Mouse (Mus musculus) heart, postnatal 0 days (tissue): ENCODE results near the gene Wnk2. TPM values are rescaled to one million over a fixed set of nuclear protein-coding genes. Genes with fewer than 3 reads are reported as not detected.

Experiments used
- ATAC-seq: fragments of 200-750 bp; cut with Nextera tagmentation; 2 replicates; pipeline ENCODE4 v1.8.0; 2017; ENCODE audit warnings: low read depth, moderate number of reproducible peaks, moderate library complexity; ENCODE audit not compliant: insufficient read depth
- DNase-seq: peaks from one replicate; pipeline ENCODE4 v3.0.0-alpha.2; 2016; ENCODE audit warnings: low spot score
- H3K27ac ChIP-seq: fragments of 300-500 bp; sonication (generic); 2 replicates; pipeline ENCODE4 v1.5.1; 2014; ENCODE audit warnings: low read depth, mild to moderate bottlenecking
- H3K27me3 ChIP-seq: fragments of 300-500 bp; sonication (generic); 2 replicates; pipeline ENCODE4 v1.6.1; 2014; ENCODE audit warnings: low read length, mixed read lengths; ENCODE audit not compliant: control insufficient read depth, insufficient read depth
- H3K36me3 ChIP-seq: fragments of 300-500 bp; sonication (generic); replicated peaks from 2 replicates; pipeline ENCODE4 v1.6.1; 2014; ENCODE audit warnings: low read length, mixed read lengths; ENCODE audit not compliant: control insufficient read depth, insufficient read depth
- H3K4me1 ChIP-seq: fragments of 300-500 bp; sonication (generic); 2 replicates; pipeline ENCODE4 v1.6.1; 2014; ENCODE audit warnings: antibody characterized with exemption; ENCODE audit not compliant: control insufficient read depth, insufficient read depth
- H3K4me2 ChIP-seq: fragments of 300-500 bp; sonication (generic); 2 replicates; pipeline ENCODE4 v1.6.1; 2014; ENCODE audit warnings: low read depth, mild to moderate bottlenecking, low read length, moderate library complexity
- H3K4me3 ChIP-seq: fragments of 300-500 bp; sonication (generic); 2 replicates; pipeline ENCODE4 v1.5.1; 2014; ENCODE audit warnings: low read depth, low read length
- H3K9ac ChIP-seq: fragments of 300-500 bp; sonication (generic); replicated peaks from 2 replicates; pipeline ENCODE4 v1.6.1; 2014; ENCODE audit warnings: low read depth, low read length, mixed read lengths
- H3K9me3 ChIP-seq: fragments of 300-500 bp; sonication (generic); replicated peaks from 2 replicates; pipeline ENCODE4 v1.6.1; 2016; ENCODE audit warnings: low read length; ENCODE audit not compliant: control insufficient read depth
- CTCF ChIP-seq: IDR thresholded peaks from 2 replicates; pipeline ENCODE4 v1.5.1; 2016; ENCODE audit warnings: antibody characterized with exemption, control low read depth, low read depth
- EP300 ChIP-seq: IDR thresholded peaks from 2 replicates; pipeline ENCODE4 v1.6.1; 2016; ENCODE audit warnings: antibody characterized with exemption, low read depth
- WGBS: fragments of 180-500 bp; shearing (Covaris S2); extraction: QIAGEN DNeasy Blood & Tissue Kit; methylation state at CpG from one replicate; pipeline ENCODE4 v1.1.7; 2014; 5-methylcytosine and 5-hydroxymethylcytosine counted together
- polyA plus RNA-seq: library from polyadenylated mRNA; unstranded; fragments of >200 nt; fragmentation: Nextera tagmentation; extraction: Ambion mirVana; gene quantifications from 2 replicates; pipeline ENCODE4 v1.2.1, GENCODE M21; 2015
- total RNA-seq: library from RNA; depleted of rRNA; stranded (reverse); fragments of >200 nt; gene quantifications from 2 replicates; pipeline ENCODE4 v1.2.3, GENCODE M21; 2014; ENCODE audit warnings: low replicate concordance

The Wnk2 gene
- total and polyA plus RNA-seq, 2 experiments from 2014 or later, result 1.5 to 5.5 TPM

DNA sequence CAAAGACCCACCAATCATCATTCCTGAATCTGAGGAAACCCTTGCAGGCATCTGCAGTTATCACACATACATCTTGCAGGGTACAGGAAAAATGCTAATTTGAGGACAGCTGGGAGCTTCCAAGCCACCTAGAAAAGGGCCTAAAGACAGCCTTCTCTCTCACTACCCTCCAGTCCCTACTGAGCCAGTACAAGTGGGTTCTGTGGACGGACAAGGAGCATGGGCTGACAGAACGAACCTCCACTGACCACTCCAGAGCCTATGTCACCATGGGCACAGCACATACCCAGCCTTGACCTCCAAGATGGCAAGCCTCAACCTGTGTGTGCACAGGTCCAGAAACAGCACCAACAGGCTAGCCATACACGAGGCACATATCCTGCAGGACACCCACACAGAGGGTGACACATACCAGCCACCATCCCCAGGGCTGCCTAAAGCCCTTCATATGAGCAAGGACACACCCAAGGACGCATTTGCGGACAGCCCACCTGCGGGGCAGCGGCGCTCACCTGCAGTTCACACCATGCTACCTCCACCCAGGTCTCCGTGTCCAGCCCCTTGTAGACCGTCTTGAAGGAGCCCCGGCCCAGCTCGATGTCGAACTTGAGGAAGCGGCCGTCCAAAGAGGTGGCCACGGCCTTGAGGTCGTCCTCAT is 1.6 kb downstream of the Wnk2 start:
- Histone ChIP-seq H3K9ac (peak overlapping the region; percentile 61; the same call in 1 of the 2 replicates), H3K4me2 (peak overlapping the region; percentile 100), H3K27me3 (peaks cover 56% of the 10 kb centered on the region), H3K4me1 (peaks cover 26% of the 10 kb centered on the region), H3K9me3 (no peaks in the 10 kb centered on the region), H3K36me3 (no peaks in the 10 kb centered on the region), H3K4me3 (peak overlapping the region; percentile 75), H3K27ac (no peak overlapping the region)
- ATAC-seq (no peak), DNase-seq (peak; percentile 8)
- no peak for TF ChIP-seq CTCF
- no peak for TF ChIP-seq EP300
- 25% methylated on average over 17 of the region's 17 CpGs for WGBS

GRCm38 (mm10) chr13:49145396-49145795 is 2.4 kb downstream of the Wnk2 start:
- WGBS, result 37% methylated on average over 7 of the region's 7 CpGs
- TF ChIP-seq EP300, result no peak
- no peak for TF ChIP-seq CTCF
- Histone ChIP-seq H3K4me1 (peaks cover 26% of the 10 kb centered on the region), H3K9ac (no peak overlapping the region), H3K4me2 (no peak overlapping the region; the same call in 1 of the 2 replicates), H3K36me3 (no peaks in the 10 kb centered on the region), H3K27ac (no peak overlapping the region), H3K9me3 (no peaks in the 10 kb centered on the region), H3K4me3 (no peak overlapping the region), H3K27me3 (peaks cover 53% of the 10 kb centered on the region)
- DNase-seq, result peak; percentile 8
- no peak; the same call in 1 of the 2 replicates for ATAC-seq

DNA sequence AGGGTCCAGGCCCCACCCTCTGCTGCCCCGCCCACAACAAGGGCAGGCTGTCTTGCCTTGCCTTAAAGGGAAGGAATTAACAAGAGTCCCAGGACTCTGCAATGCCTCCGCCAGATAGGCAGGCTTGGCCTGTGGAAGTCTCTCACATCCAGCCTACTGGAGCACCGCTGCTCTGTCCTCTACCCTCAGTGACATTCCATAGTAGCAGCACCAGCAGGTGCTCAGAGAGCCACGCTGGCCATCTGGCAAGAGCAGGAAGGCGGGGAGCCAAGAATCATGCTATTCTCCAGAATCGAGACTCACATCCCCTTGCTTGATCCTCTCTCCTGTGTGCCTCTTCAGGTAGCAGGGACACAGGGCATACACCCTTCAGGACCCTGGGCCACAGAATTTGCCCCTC is 3.4 kb downstream of the Wnk2 start:
- no peak overlapping the region for H3K4me3 ChIP-seq
- no peak overlapping the region for H3K27ac ChIP-seq
- H3K9me3 ChIP-seq, result no peaks in the 10 kb centered on the region
- peaks cover 26% of the 10 kb centered on the region for H3K4me1 ChIP-seq
- peak; percentile 10 for DNase-seq
- H3K4me2 ChIP-seq, result no peak overlapping the region
- H3K9ac ChIP-seq, result no peak overlapping the region
- H3K36me3 ChIP-seq, result no peaks in the 10 kb centered on the region
- WGBS, result 32% methylated on average over 6 of the region's 6 CpGs
- H3K27me3 ChIP-seq, result peaks cover 51% of the 10 kb centered on the region
- ATAC-seq, result no peak
- TF ChIP-seq CTCF, result no peak
- TF ChIP-seq EP300, result no peak

DNA sequence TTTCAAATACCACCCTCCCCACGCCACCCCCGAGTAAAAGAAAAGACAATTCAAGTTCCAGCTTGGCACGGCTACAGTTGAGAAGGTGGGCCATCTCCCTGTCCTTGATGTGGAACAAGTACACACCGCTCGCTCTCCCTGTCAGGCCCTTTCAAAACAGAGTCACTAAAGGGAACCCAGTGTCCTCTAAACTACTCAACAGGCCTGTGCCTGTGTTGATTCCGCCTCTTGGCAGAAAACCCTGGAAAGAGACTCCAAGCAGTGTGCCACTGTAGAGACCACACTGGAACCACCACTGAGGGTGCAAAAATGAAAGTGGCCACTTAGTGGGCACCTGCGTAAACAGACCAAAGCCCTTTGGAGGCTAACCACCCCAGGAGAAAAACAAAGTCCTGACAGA is 4.5 kb downstream of the Wnk2 start:
- peak overlapping the region; percentile 15; the same call in 1 of the 2 replicates for H3K27ac ChIP-seq
- peaks cover 25% of the 10 kb centered on the region for H3K4me1 ChIP-seq
- no peaks in the 10 kb centered on the region for H3K36me3 ChIP-seq
- no peak for ATAC-seq
- DNase-seq, result no peak
- H3K4me2 ChIP-seq, result no peak overlapping the region
- WGBS, result 83% methylated on average over 7 of the region's 7 CpGs
- H3K27me3 ChIP-seq, result peaks cover 47% of the 10 kb centered on the region
- no peaks in the 10 kb centered on the region for H3K9me3 ChIP-seq
- no peak overlapping the region for H3K9ac ChIP-seq
- TF ChIP-seq CTCF, result no peak
- no peak for TF ChIP-seq EP300
- H3K4me3 ChIP-seq, result no peak overlapping the region

DNA sequence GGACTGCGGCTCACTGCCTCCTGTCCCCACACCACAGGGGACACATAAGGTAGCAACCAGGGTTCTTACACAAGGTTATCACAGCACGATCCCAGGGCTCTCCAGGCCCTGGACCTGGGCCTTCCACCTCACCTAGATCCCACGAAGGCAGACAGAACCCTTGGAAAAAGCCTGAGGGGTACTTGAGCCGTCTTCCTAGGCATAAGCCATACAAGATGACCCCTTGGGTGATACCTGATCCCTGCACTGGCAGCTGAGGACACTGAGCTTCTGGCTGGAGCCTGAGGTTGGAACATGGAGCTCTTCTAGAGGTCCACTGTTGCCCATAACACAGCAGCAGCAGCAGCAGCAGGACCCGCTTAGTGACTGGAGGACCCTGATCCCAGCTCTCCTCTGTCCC is 5.4 kb downstream of the Wnk2 start:
- Histone ChIP-seq H3K9me3 (no peaks in the 10 kb centered on the region), H3K4me2 (no peak overlapping the region), H3K4me1 (peaks cover 20% of the 10 kb centered on the region), H3K9ac (no peak overlapping the region), H3K4me3 (no peak overlapping the region), H3K27ac (no peak overlapping the region), H3K27me3 (peaks cover 38% of the 10 kb centered on the region), H3K36me3 (no peaks in the 10 kb centered on the region)
- DNase-seq (no peak), ATAC-seq (no peak)
- WGBS, result 85% methylated on average over 5 of the region's 5 CpGs
- no peak for TF ChIP-seq EP300
- no peak for TF ChIP-seq CTCF

- no peak overlapping the region for H3K9ac ChIP-seq
- ATAC-seq, result no peak
- no peak overlapping the region for H3K4me3 ChIP-seq
- H3K9me3 ChIP-seq, result no peaks in the 10 kb centered on the region
- no peak overlapping the region for H3K27ac ChIP-seq
- TF ChIP-seq CTCF (no peak), EP300 (no peak)
- peaks cover 10% of the 10 kb centered on the region for H3K4me1 ChIP-seq
- H3K4me2 ChIP-seq, result no peak overlapping the region
- peaks cover 21% of the 10 kb centered on the region; the same call in 1 of the 2 replicates for H3K27me3 ChIP-seq
- no peaks in the 10 kb centered on the region for H3K36me3 ChIP-seq
- DNase-seq, result no peak
- 43% methylated on average over 4 of the region's 4 CpGs for WGBS
These were observed 7.2 kb downstream of the Wnk2 start for GRCm38 (mm10) chr13:49140567-49140966.
